Mouse (Mus musculus): Measurements from ENCODE around the gene Ghdc.

- TF ChIP-seq MYOD1 (IDR thresholded peaks at IDR 0.05; ENCODE audit: control insufficient read depth, insufficient read length, low read depth) (no peak), USF1 (IDR thresholded peaks at IDR 0.05; ENCODE audit: low read depth) (no peak), CTCF (IDR thresholded peaks at IDR 0.05; ENCODE audit: control insufficient read depth, insufficient read depth, insufficient read length) (no peak), FOSL1 (IDR thresholded peaks at IDR 0.05; ENCODE audit: insufficient read depth, low read length, poor library complexity, severe bottlenecking) (no peak), MAX (IDR thresholded peaks at IDR 0.05) (no peak), MYOG (IDR thresholded peaks at IDR 0.05; ENCODE audit: control insufficient read depth, extremely low read depth, insufficient read length) (no peak)
Observed at GRCm38 (mm10) chr11:100736746-100737080, 34.0 kb downstream of the Ghdc start.
